Mouse (Mus musculus): ENCODE measurements around the gene Ipo4.

The Ipo4 gene

GRCm38 (mm10) chr14:55635523-55636007, at the start of gene Ipo4:
Gene Ipo4 (minus strand): TSS chr14:55635957.
- peak; percentile 79 to 87 for DNase-seq (ENCODE audit: low spot score in 2 of 2)

- no peak for DNase-seq (ENCODE audit: low spot score in 2 of 2)
Measured at GRCm38 (mm10) chr14:55682118-55682493, 46.3 kb upstream of the Ipo4 start.

- peak; percentile 89 to 95 for DNase-seq (ENCODE audit: low spot score in 2 of 2)
Measured at GRCm38 (mm10) chr14:55681160-55682117, 45.7 kb upstream of the Ipo4 start, which contains the start of gene Tinf2. Gene Tinf2 (minus strand): TSS chr14:55681820.

- no peak for DNase-seq (ENCODE audit: low spot score in 2 of 2)
Measured at GRCm38 (mm10) chr14:55677615-55678014, 41.9 kb upstream of the Ipo4 start.

- DNase-seq (ENCODE audit: low spot score in 2 of 2) = no peak
Measured at GRCm38 (mm10) chr14:55672741-55673060, 36.9 kb upstream of the Ipo4 start.

- peak; percentile 77 to 83 for DNase-seq (ENCODE audit: low spot score in 2 of 2)
Measured at GRCm38 (mm10) chr14:55671833-55672740, 36.3 kb upstream of the Ipo4 start, which contains the start of the genes Gmpr2 and Nedd8. Gene Gmpr2 (plus strand): TSS chr14:55671941. Gene Nedd8 (minus strand): TSS chr14:55672124.

GRCm38 (mm10) chr14:55671486-55671832, 35.7 kb upstream of the Ipo4 start:
- DNase-seq (ENCODE audit: low spot score in 2 of 2) = no peak

- DNase-seq (ENCODE audit: low spot score in 2 of 2) = no peak
Measured at GRCm38 (mm10) chr14:55660636-55661035, 24.9 kb upstream of the Ipo4 start.

GRCm38 (mm10) chr14:55659960-55660573, 24.3 kb upstream of the Ipo4 start, which contains the start of gene Mdp1:
Gene Mdp1 (minus strand): TSS chr14:55660508.
- DNase-seq (ENCODE audit: low spot score in 2 of 2) = peak; percentile 62 to 69

- no peak for DNase-seq (ENCODE audit: low spot score in 2 of 2)
Measured at GRCm38 (mm10) chr14:55658011-55658410, 22.3 kb upstream of the Ipo4 start.

GRCm38 (mm10) chr14:55656935-55657334, 21.2 kb upstream of the Ipo4 start:
- DNase-seq (ENCODE audit: low spot score in 2 of 2) = no peak

- DNase-seq (ENCODE audit: low spot score in 2 of 2) = peak; percentile 52 to 53
Measured at GRCm38 (mm10) chr14:55651528-55651927, 15.8 kb upstream of the Ipo4 start.

- DNase-seq (ENCODE audit: low spot score in 2 of 2) = no peak
Measured at GRCm38 (mm10) chr14:55649884-55650283, 14.1 kb upstream of the Ipo4 start, which contains the start of gene Tssk4. Gene Tssk4 (plus strand): TSS chr14:55650184.

GRCm38 (mm10) chr14:55644261-55644888, 8.6 kb upstream of the Ipo4 start:
- no peak for DNase-seq (ENCODE audit: low spot score in 2 of 2)

- peak; percentile 68 to 69 for DNase-seq (ENCODE audit: low spot score in 2 of 2)
Measured at GRCm38 (mm10) chr14:55643060-55643907, 7.5 kb upstream of the Ipo4 start, which contains the start of gene Tm9sf1. Gene Tm9sf1 (minus strand): TSS chr14:55643806.

GRCm38 (mm10) chr14:55642679-55643059, 6.9 kb upstream of the Ipo4 start:
- no peak for DNase-seq (ENCODE audit: low spot score in 2 of 2)

GRCm38 (mm10) chr14:55641291-55641690, 5.5 kb upstream of the Ipo4 start:
- no peak for DNase-seq (ENCODE audit: low spot score in 2 of 2)

- DNase-seq (ENCODE audit: low spot score in 2 of 2) = no peak
Measured at GRCm38 (mm10) chr14:55640816-55641215, 5.1 kb upstream of the Ipo4 start.

GRCm38 (mm10) chr14:55637795-55638194, 2.0 kb upstream of the Ipo4 start, which contains the start of gene Gm49378:
Gene Gm49378 (minus strand): TSS chr14:55637895.
- DNase-seq (ENCODE audit: low spot score in 2 of 2) = no peak

Data from thymus, postnatal 10 days (tissue).